Mouse (Mus musculus): Measurements from ENCODE around the gene Wdr35.

Wdr35 gene

DNA sequence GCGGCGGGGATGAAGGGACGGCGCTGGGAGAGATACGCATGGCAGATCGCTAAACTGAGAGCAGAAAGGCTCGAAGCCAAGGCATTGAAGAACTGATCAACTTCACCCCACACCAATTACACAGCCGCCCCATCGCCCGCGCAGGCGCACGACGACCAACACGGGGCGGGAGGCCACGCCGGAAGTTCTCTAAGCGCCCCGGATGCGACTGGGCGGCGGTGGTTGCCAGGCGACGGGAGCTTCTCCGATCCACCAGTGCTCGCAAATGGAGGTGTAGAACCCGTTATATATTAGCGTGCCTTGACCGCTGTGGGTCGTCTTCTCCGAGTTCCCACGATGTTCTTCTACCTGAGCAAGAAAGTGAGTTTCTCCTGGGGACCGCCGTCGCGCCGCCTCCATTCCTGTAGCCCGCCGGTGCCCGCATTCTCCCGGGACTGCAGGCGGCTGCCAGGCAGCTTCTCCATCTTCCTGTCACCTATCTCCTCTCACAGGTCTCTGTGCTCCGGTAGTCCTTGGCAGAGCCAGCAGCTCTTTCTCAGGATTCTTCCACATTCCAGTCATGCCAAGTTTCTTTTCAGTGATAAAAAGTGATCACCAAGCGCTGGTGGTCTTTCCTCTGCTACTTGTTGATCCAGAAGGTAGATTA, at the start of gene Wdr35:
Gene Wdr35, plus strand, starts transcription at position 73 of the 646 bp plus-strand sequence.
- peak; percentile 84 to 93 for DNase-seq (ENCODE audit: low spot score in 2 of 2)

- DNase-seq (ENCODE audit: low spot score in 2 of 2) = no peak
These were observed 46.0 kb upstream of the Wdr35 start for GRCm38 (mm10) chr12:8927652-8928051.

GRCm38 (mm10) chr12:8928766-8929165, 44.9 kb upstream of the Wdr35 start:
- no peak for DNase-seq (ENCODE audit: low spot score in 2 of 2)

- DNase-seq (ENCODE audit: low spot score in 2 of 2) = no peak
These were observed 42.6 kb upstream of the Wdr35 start for GRCm38 (mm10) chr12:8931083-8931482.

DNA sequence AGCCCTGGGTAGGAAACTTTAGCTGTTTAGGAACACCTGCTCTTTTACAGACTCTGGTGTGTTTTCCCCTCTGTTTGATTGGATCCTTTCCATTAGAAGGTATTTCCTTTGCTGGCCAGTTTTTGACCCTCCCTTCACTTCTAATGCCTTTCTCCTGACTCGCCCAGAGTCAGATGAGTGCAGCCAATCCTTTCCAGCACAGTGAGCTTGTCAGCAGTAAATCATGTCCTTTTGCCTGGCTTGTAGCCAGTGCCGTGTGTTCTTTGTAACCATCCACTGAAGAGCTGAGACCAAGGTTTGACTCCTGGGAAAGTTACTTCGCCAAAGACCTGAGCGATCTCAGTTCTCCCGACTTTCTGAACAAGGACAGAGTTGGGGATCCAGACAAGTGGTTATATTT, 38.3 kb upstream of the Wdr35 start:
- DNase-seq (ENCODE audit: low spot score in 2 of 2) = no peak

- peak in 1 of 2 experiments; percentile 48 for DNase-seq (ENCODE audit: low spot score in 2 of 2)
These were observed 37.5 kb upstream of the Wdr35 start for GRCm38 (mm10) chr12:8936210-8936609.

DNA sequence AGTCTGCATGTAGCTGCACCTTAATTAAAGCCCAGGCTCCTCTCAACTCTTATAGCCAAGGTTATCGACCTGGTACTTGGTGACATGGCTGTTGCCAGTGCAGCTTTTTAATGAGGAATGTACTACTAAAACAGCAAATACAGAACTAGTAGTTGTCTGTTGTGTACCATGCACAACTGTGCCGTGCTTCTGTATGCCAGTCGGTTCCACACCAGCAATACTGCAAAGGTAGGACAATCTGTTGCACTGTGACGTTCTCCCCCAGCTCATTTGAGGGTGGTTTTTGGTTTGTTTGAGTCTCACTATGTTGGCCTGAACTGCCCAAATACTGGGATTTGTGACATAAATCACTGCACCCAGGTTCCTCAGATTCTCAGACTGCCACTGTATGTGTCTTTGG, 34.2 kb upstream of the Wdr35 start:
- DNase-seq (ENCODE audit: low spot score in 2 of 2) = no peak

GRCm38 (mm10) chr12:8940011-8941005, 33.4 kb upstream of the Wdr35 start:
- no peak for DNase-seq (ENCODE audit: low spot score in 2 of 2)

GRCm38 (mm10) chr12:8941131-8941615, 32.5 kb upstream of the Wdr35 start:
- DNase-seq (ENCODE audit: low spot score in 2 of 2) = no peak

DNA sequence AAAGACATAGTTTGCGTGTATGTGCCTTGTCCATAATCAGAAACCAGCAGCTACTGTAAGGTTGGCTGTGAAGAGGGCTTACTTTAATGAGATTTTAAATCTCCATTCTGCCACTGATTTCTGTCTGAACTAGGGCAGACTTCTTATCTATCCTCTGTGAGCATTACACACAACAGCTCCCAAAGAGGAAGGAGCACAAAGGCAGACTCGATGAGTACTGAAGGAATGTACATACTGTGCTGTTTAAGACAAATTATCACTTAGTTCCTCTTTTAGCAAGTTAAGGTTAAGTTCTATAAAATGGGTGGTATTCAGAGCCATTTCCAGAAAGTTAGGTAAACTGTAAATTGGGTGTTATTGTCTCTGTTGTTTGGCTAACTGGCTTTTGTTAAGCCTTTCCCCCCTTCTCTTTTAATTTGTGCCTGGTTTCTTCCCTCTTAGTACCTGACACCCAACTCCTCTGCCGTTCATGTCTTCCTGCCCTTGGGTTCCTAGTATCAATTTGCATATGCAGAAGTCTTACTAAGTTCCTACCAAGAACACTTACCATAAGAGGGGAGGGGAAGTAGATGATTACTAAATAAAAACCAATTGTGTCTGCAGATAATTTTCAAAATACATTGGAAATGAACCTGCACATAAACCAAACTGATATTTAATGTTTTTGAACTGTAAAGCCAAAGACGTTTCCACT, 31.8 kb upstream of the Wdr35 start:
- DNase-seq (ENCODE audit: low spot score in 2 of 2) = no peak

- DNase-seq (ENCODE audit: low spot score in 2 of 2) = no peak
These were observed 26.5 kb upstream of the Wdr35 start for GRCm38 (mm10) chr12:8947163-8947562.

DNA sequence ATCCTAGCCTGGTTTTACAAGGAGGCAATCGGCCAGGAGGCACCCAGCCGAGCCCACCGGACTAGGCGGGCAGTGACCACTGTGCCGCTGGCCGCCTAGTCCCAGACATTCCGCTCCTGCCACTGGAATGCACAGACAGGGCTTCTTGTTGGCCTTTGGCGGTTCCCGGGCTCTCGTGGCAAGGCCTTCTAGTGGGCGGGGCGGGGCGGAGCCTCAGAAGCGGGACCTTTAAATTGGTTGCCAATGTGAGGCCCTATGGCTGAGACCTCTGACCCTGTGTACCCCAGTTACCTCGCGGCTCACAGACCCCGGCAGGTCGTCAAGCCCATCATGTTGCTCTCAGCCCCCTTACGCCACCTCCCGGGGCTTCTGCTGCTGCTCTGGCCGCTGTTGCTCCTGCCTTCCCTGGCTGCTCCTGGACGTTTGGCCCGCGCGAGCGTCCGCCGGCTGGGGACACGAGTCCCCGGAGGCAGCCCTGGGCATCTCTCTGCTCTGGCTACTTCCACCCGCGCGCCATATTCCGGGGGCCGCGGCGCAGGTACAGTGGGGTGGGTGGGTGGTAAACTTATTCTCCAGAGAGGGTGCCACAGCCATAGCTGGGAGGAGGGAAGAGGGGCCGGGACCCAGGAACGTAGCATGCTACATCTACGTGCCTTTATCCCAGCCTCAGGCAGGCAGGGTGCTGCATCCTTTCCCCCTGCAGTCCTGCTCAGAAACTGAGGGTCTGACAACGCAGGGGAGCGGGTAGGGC, 25.8 kb upstream of the Wdr35 start, which contains the start of gene Matn3:
Gene Matn3, plus strand, starts transcription at position 216 of the 751 bp plus-strand sequence.
- DNase-seq (ENCODE audit: low spot score in 2 of 2) = peak in 1 of 2 experiments; percentile 13

DNA sequence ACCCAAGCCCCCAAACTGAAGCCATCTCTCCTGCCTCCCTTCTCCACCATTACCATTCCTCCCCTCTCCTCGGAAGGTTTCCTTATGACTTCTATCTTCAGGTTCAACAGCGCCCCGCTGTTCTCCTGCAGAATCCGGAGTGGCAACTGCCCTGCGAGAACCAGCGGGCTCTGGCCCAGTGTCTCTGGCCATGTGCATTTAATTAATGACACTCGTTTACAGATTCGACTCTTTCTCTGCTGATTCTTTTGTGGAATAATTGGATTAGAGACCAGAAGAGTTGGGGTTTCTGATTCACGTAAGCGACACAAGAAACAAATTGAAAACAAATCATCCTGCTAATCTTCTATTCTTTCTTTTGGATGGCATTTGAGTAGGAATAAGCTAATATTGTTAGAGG, 20.6 kb upstream of the Wdr35 start:
- no peak for DNase-seq (ENCODE audit: low spot score in 2 of 2)

GRCm38 (mm10) chr12:8954161-8954561, 19.5 kb upstream of the Wdr35 start:
- DNase-seq (ENCODE audit: low spot score in 2 of 2) = no peak

DNA sequence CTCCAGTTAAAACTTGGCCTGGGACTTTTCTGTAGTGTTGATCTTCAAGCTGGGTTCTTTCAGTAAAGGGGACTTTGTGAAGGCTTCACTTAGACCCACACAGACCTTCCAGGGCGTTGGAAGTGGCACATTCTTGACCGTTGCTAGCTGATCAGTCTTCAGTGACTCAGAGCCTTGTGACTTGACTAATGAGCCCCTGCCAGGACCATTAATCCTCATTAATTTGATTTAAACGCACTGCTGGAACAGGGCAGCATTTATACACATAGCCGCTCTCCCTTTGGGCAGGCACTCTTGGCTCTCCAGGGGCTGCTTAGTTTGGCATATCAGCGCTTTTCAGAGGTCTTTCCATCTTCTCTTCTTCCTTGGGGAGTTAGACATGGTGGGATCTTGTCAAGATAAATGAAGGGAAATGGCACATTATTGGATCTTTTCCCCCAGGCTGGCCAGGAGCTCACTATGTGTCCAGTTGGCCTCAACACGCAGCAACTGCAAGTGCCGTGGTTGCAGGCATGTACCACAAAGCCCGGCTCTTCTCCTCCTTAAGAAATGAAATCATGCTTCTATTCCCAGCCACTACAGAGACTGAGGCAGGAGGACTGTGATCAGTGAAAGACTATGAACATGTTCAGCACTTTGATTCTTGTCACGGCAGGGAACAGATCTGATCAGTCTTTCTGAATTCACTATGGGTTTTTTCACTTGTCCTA, 11.9 kb upstream of the Wdr35 start:
- DNase-seq (ENCODE audit: low spot score in 2 of 2) = no peak

GRCm38 (mm10) chr12:8969828-8970227, 3.9 kb upstream of the Wdr35 start:
- DNase-seq (ENCODE audit: low spot score in 2 of 2) = no peak

DNA sequence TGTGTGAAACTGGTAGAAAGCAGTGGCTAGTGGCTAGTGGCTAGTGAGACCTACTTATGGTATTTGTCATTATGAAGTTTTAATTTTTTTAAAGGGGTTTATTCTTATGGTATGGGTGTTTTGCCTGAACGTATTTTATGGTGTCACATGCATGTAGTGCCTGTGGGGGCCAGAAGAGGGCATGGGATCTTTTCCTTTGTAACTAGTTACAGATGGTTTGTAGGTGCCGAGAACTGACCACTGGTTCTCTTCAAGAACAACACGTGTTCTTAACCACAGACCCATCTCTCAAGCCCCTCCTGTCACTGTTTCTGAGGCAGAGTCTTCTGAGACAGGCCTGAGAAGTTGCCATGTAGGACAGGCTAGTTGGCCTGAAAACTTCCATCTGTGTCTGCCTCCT, 1.4 kb downstream of the Wdr35 start:
- no peak for DNase-seq (ENCODE audit: low spot score in 2 of 2)

GRCm38 (mm10) chr12:8993231-8993630, 19.5 kb downstream of the Wdr35 start:
- DNase-seq (ENCODE audit: low spot score in 2 of 2) = no peak

DNA sequence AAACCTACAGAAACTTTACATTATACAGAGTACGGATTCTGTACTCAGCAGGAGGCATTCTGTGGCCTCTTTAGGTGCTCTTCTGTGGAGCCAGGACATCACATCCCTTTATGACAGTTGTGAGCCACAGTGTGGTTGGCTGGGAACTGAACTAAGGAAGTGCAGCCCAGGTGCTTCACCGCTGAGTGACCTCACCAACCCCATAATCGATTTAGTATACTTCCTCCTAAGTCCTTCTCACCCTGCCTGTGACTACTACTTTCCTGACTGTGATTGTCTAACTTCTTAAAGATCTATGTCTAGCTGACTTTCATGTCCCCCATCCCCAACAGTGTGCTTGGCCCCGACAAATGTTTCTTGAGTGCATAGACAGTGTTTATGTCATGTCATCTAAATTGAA, 24.6 kb downstream of the Wdr35 start:
- DNase-seq (ENCODE audit: low spot score in 2 of 2) = no peak

DNA sequence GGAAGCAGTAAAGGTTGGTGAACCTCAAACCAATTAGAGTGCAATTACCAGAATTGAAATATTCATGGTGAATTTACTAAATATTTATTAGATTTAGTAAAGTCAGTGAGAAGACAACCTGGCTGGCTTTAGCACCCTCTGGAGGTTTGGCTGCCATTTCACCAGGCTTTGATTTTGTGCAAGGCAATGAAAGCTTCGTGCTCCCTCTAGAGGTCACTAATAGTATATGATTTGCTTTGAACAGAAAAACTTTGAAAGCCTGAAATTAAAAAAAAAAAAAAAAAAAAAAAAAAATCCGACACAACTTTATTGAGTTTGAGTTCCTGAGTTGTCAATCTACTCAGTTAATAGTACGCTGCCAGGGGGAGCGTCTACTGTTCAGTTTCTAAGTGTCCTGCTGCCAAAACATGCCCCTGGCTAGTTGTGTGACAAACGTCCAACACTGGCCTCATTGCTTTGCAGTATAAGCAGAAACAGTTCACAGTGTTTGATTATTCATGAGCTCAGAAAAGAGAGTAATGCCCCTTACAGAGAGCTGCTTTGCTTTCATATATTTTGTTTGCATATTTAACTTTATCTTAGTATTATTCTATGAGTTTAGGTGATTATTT, 28.5 kb downstream of the Wdr35 start:
- DNase-seq (ENCODE audit: low spot score in 2 of 2) = peak in 1 of 2 experiments; percentile 64
